Mouse (Mus musculus) thymus, postnatal 10 days (tissue): ENCODE measurements around the gene Rela.

ENCODE experiments used
- DNase-seq, 2 experiments: peaks; one replicate each; pipeline ENCODE4 v3.0.0; 2021; ENCODE audit warnings: low spot score in 2 of 2

Rela gene

GRCm38 (mm10) chr19:5636036-5636570 lies 1.2 kb upstream of the Rela start:
- DNase-seq = no peak

GRCm38 (mm10) chr19:5636571-5637041 lies 677 bp upstream of the Rela start:
- DNase-seq = no peak

- no peak for DNase-seq
Observed at GRCm38 (mm10) chr19:5638416-5639005, 1.2 kb downstream of the Rela start.

GRCm38 (mm10) chr19:5640339-5640738 lies 3.1 kb downstream of the Rela start:
- no peak for DNase-seq

GRCm38 (mm10) chr19:5641021-5641420 lies 3.7 kb downstream of the Rela start:
- DNase-seq = no peak

GRCm38 (mm10) chr19:5641641-5642040 lies 4.4 kb downstream of the Rela start:
- DNase-seq = no peak

GRCm38 (mm10) chr19:5645280-5645679 lies 8.0 kb downstream of the Rela start:
- no peak for DNase-seq

- no peak for DNase-seq
Observed at GRCm38 (mm10) chr19:5646731-5647330, 9.5 kb downstream of the Rela start.

- no peak for DNase-seq
Observed at GRCm38 (mm10) chr19:5647791-5648190, 10.5 kb downstream of the Rela start.

- peak; percentile 79 to 81 for DNase-seq
Observed at GRCm38 (mm10) chr19:5648401-5649297, 11.4 kb downstream of the Rela start.

GRCm38 (mm10) chr19:5649298-5649741 lies 12.0 kb downstream of the Rela start:
- DNase-seq = no peak

- no peak for DNase-seq
Observed at GRCm38 (mm10) chr19:5651502-5652274, 14.4 kb downstream of the Rela start.

- DNase-seq = no peak
Observed at GRCm38 (mm10) chr19:5652570-5652969, 15.3 kb downstream of the Rela start.

GRCm38 (mm10) chr19:5653969-5654719 lies 16.9 kb downstream of the Rela start:
- no peak for DNase-seq

- DNase-seq = no peak
Observed at GRCm38 (mm10) chr19:5654720-5655298, 17.5 kb downstream of the Rela start.

- DNase-seq = peak; percentile 54 to 62
Observed at GRCm38 (mm10) chr19:5660942-5661751, 23.9 kb downstream of the Rela start.

GRCm38 (mm10) chr19:5662310-5662709 lies 25.0 kb downstream of the Rela start:
- DNase-seq = peak; percentile 44 to 53

- peak; percentile 93 to 96 for DNase-seq
Observed at GRCm38 (mm10) chr19:5662981-5663913, 26.0 kb downstream of the Rela start, which contains the start of gene Sipa1. Gene Sipa1, minus strand, starts transcription at chr19:5663707.
